Mouse (Mus musculus) intestine, postnatal 0 days (tissue): ENCODE results near the gene Ube2j1. TPM values are rescaled to one million over a fixed set of nuclear protein-coding genes. Genes with fewer than 3 reads are reported as not detected.

Source experiments
- ATAC-seq: fragments of 200-750 bp; cut with Nextera tagmentation; 2 replicates; pipeline ENCODE4 v1.8.0; 2017; ENCODE audit warnings: mild to moderate bottlenecking, moderate TSS enrichment, moderate library complexity
- H3K27ac ChIP-seq: fragments of 300-500 bp; sonication (generic); 2 replicates; pipeline ENCODE4 v1.5.1; 2014; ENCODE audit warnings: mild to moderate bottlenecking, low read depth, low read length, moderate library complexity
- H3K27me3 ChIP-seq: fragments of 300-500 bp; sonication (generic); replicated peaks from 2 replicates; pipeline ENCODE4 v1.6.1; 2014; ENCODE audit warnings: low read length, mixed read lengths; ENCODE audit not compliant: control insufficient read depth, insufficient read depth
- H3K36me3 ChIP-seq: fragments of 300-500 bp; sonication (generic); 2 replicates; pipeline ENCODE4 v1.6.1; 2014; ENCODE audit warnings: mild to moderate bottlenecking, moderate library complexity; ENCODE audit not compliant: control insufficient read depth, insufficient read depth
- H3K4me1 ChIP-seq: fragments of 300-500 bp; sonication (generic); replicated peaks from 2 replicates; pipeline ENCODE4 v1.6.1; 2014; ENCODE audit warnings: antibody characterized with exemption, low read length, mixed read lengths; ENCODE audit not compliant: control insufficient read depth, insufficient read depth
- H3K4me2 ChIP-seq: fragments of 300-500 bp; sonication (generic); replicated peaks from 2 replicates; pipeline ENCODE4 v1.6.1; 2014; ENCODE audit warnings: low read depth, mild to moderate bottlenecking, moderate library complexity
- H3K4me3 ChIP-seq: fragments of 300-500 bp; sonication (generic); 2 replicates; pipeline ENCODE4 v1.5.1; 2014; ENCODE audit warnings: low read depth, low read length
- H3K9ac ChIP-seq: fragments of 300-500 bp; sonication (generic); 2 replicates; pipeline ENCODE4 v1.6.1; 2014; ENCODE audit warnings: mild to moderate bottlenecking, low read depth, low read length
- H3K9me3 ChIP-seq: fragments of 300-500 bp; sonication (generic); 2 replicates; pipeline ENCODE4 v1.6.1; 2016; ENCODE audit warnings: mixed run types; ENCODE audit not compliant: control insufficient read depth
- CTCF ChIP-seq: sonication (generic); IDR thresholded peaks from 2 replicates; pipeline ENCODE4 v1.5.1; 2016; ENCODE audit warnings: low read depth, mild to moderate bottlenecking, control low read depth, antibody characterized with exemption, moderate library complexity
- WGBS: fragments of 180-500 bp; shearing (Covaris S2); extraction: QIAGEN DNeasy Blood & Tissue Kit; methylation state at CpG from one replicate; pipeline ENCODE4 v1.1.7; 2014; 5-methylcytosine and 5-hydroxymethylcytosine counted together
- polyA plus RNA-seq: library from polyadenylated mRNA; unstranded; fragments of >200 nt; fragmentation: Nextera tagmentation; extraction: Ambion mirVana; gene quantifications from 2 replicates; pipeline ENCODE4 v1.2.1, GENCODE M21; 2015

Ube2j1 gene
- polyA plus RNA-seq, 1 experiment from 2014 or later: 36.8 TPM

DNA sequence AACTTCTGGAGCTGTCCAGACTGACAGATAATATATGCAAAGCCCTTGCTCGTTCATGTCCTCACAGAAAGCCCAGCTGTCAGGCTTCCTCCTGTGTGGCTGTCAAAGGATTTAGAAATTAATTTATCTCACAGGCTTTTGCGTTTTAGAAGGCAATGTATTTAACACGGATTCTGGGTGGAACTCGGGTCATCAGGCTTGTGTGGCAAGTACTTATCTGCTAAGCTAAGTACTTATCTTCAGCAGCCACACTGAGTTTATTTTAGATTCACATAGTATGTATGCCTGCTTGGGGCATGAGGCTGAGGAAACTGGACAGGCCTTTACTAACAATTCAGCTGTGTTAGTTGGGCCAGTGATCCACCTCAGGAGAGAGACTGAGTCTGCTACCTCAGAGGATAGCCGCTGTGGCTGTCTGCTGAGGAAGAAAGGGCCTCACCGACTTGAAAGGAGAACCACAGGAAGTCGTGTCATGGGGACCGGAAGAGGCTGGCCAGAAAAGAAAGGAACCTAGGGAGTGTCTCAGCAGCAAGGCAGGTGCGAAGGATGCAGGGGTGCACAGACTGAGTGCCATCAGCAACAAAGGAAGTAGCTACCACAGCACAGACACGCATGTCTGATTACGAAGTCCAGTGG lies 41.4 kb downstream of the Ube2j1 start:
- no peak overlapping the region for H3K27ac ChIP-seq
- no peak overlapping the region for H3K4me2 ChIP-seq
- no peak overlapping the region for H3K9ac ChIP-seq
- no peak for ATAC-seq
- H3K9me3 ChIP-seq: no peaks in the 10 kb centered on the region
- H3K4me1 ChIP-seq: no peaks in the 10 kb centered on the region
- no peak for TF ChIP-seq CTCF
- no peaks in the 10 kb centered on the region for H3K36me3 ChIP-seq
- no peaks in the 10 kb centered on the region for H3K27me3 ChIP-seq
- WGBS: 51% methylated on average over 11 of the region's 11 CpGs
- no peak overlapping the region for H3K4me3 ChIP-seq

- H3K36me3 ChIP-seq: no peaks in the 10 kb centered on the region
- H3K9me3 ChIP-seq: no peaks in the 10 kb centered on the region
- no peaks in the 10 kb centered on the region for H3K4me1 ChIP-seq
- WGBS: 81% methylated on average over 4 of the region's 4 CpGs
- no peak overlapping the region for H3K4me2 ChIP-seq
- H3K9ac ChIP-seq: no peak overlapping the region
- H3K27me3 ChIP-seq: no peaks in the 10 kb centered on the region
- H3K27ac ChIP-seq: no peak overlapping the region
- H3K4me3 ChIP-seq: no peak overlapping the region
- ATAC-seq: no peak
- TF ChIP-seq CTCF: no peak
These were observed 43.2 kb downstream of the Ube2j1 start for GRCm38 (mm10) chr4:33074406-33074805.

GRCm38 (mm10) chr4:33074851-33075250 lies 43.6 kb downstream of the Ube2j1 start:
- no peak for TF ChIP-seq CTCF
- Histone ChIP-seq H3K4me2 (no peak overlapping the region), H3K9me3 (no peaks in the 10 kb centered on the region), H3K9ac (no peak overlapping the region), H3K36me3 (no peaks in the 10 kb centered on the region), H3K27me3 (no peaks in the 10 kb centered on the region), H3K27ac (no peak overlapping the region), H3K4me1 (no peaks in the 10 kb centered on the region), H3K4me3 (no peak overlapping the region)
- ATAC-seq: no peak
- WGBS: 72% methylated on average over 5 of the region's 5 CpGs

DNA sequence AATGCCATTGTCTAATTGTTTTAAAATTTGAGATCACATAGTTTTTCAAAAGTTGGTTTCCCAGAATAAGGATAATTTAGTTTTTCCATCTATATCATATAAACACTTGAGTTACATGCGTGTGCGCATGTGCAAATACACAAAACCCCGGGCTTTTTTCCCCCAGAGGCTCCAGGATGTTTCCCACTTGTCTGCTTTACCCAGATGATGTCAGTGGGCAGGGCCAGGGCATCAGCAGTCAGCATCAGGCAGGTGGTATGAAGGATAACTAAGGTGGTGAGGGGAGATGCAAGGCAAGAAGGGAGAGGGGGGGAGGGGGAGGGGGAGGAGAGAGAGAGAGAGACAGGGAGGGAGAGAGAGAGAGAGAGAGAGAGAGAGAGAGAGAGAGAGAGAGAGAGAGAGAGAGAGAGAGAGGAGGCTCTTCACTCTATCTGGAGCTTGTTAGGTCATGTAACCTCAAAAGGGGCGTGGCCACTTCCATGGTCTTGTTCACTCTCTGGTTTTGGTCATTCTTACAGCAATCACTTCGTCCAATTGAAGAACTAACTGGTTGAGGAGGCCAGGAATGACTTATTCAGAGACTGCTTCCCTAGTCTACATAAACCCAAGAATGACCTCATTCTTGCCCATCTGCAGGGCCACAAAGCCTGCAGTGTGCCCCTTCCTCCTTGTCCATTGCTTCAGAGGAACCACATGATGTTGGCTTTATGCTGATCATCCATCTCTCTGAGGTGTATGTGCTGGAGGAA lies 44.7 kb downstream of the Ube2j1 start:
- 81% methylated on average over 5 of the region's 5 CpGs for WGBS
- TF ChIP-seq CTCF: no peak
- no peak for ATAC-seq
- Histone ChIP-seq H3K4me2 (no peak overlapping the region), H3K4me3 (no peak overlapping the region), H3K9me3 (no peaks in the 10 kb centered on the region), H3K27me3 (no peaks in the 10 kb centered on the region), H3K4me1 (no peaks in the 10 kb centered on the region), H3K36me3 (no peaks in the 10 kb centered on the region), H3K27ac (no peak overlapping the region), H3K9ac (no peak overlapping the region)

DNA sequence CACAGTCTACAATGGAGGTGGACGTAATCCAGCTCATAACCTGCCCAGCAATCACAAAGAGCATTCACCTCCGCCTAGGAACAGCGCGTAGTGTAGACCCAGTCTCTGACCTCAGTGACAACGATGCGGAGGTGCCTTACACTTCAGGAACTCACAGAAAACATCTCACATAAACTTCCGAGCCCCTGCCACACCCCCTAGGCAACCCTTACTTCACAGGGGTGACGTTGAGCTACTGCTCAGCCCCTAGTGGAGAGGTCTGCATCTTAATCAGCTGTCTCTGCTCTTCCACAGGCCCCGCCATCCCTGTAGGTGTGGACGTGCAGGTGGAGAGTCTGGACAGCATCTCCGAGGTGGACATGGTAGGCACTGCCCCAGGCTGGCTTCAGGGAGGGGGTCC lies 45.9 kb downstream of the Ube2j1 start:
- no peak overlapping the region for H3K27ac ChIP-seq
- H3K9ac ChIP-seq: no peak overlapping the region
- WGBS: 71% methylated on average over 11 of the region's 11 CpGs
- H3K9me3 ChIP-seq: no peaks in the 10 kb centered on the region
- no peaks in the 10 kb centered on the region for H3K4me1 ChIP-seq
- no peaks in the 10 kb centered on the region for H3K36me3 ChIP-seq
- H3K4me3 ChIP-seq: no peak overlapping the region
- ATAC-seq: no peak
- H3K4me2 ChIP-seq: no peak overlapping the region
- no peak for TF ChIP-seq CTCF
- no peaks in the 10 kb centered on the region for H3K27me3 ChIP-seq

GRCm38 (mm10) chr4:33077724-33078123 lies 46.5 kb downstream of the Ube2j1 start:
- H3K4me2 ChIP-seq: no peak overlapping the region
- H3K27ac ChIP-seq: no peak overlapping the region
- H3K4me1 ChIP-seq: no peaks in the 10 kb centered on the region
- no peak overlapping the region for H3K4me3 ChIP-seq
- no peaks in the 10 kb centered on the region for H3K27me3 ChIP-seq
- TF ChIP-seq CTCF: no peak
- ATAC-seq: no peak
- H3K9me3 ChIP-seq: no peaks in the 10 kb centered on the region
- no peak overlapping the region for H3K9ac ChIP-seq
- WGBS: 45% methylated on average over 8 of the region's 8 CpGs
- H3K36me3 ChIP-seq: no peaks in the 10 kb centered on the region
